12 mouse cellular contexts compared by ENCODE assay signal in genomic region chr1:81307934-81308333, GRCm38 (mm10).
"Had no signal": no experiment of that assay in that cellular context is flagged by ENCODE, and none has a peak within 500 bp of the region (broad histone marks: within the 10 kb centered on the region; RNA-seq: fewer than 3 reads in every experiment).

No protein-coding gene starts in this region.

- H3K27me3 ChIP-seq: liver, embryonic 15.5 days; megakaryocyte, embryonic 14.5 days; midbrain, embryonic 12.5 days had no signal

- DNase-seq: kidney, adult 8-10 months; kidney, postnatal 25 days; lung, adult 2 months; lung, postnatal 14 days; right cerebral cortex, postnatal 14 days; thymus, postnatal 4 days had no signal

- H3K9me3 ChIP-seq: limb, embryonic 10.5 days; liver, embryonic 15.5 days; megakaryocyte, embryonic 14.5 days; midbrain, embryonic 12.5 days had no signal

- H3K4me2 ChIP-seq: liver, embryonic 11.5 days; liver, embryonic 15.5 days; midbrain, embryonic 12.5 days had no signal

- H3K4me1 ChIP-seq: limb, embryonic 10.5 days; liver, embryonic 15.5 days; megakaryocyte, embryonic 14.5 days; midbrain, embryonic 12.5 days had no signal

- H3K4me3 ChIP-seq: limb, embryonic 10.5 days; liver, embryonic 15.5 days; megakaryocyte, embryonic 14.5 days; midbrain, embryonic 12.5 days had no signal

- H3K9ac ChIP-seq: liver, embryonic 15.5 days; midbrain, embryonic 12.5 days had no signal

- H3K36me3 ChIP-seq: limb, embryonic 10.5 days; liver, embryonic 15.5 days; midbrain, embryonic 12.5 days had no signal

- H3K27ac ChIP-seq: limb, embryonic 10.5 days; liver, embryonic 15.5 days; macrophage; midbrain, embryonic 12.5 days had no signal
